Mouse (Mus musculus): Measurements from ENCODE around the gene Ptprd. TPM values are rescaled to one million over a fixed set of nuclear protein-coding genes. Genes with fewer than 3 reads are reported as not detected.

Gene Ptprd
- polyA plus RNA-seq, 1 experiment from 2014 or later, result 57.1 TPM

DNA sequence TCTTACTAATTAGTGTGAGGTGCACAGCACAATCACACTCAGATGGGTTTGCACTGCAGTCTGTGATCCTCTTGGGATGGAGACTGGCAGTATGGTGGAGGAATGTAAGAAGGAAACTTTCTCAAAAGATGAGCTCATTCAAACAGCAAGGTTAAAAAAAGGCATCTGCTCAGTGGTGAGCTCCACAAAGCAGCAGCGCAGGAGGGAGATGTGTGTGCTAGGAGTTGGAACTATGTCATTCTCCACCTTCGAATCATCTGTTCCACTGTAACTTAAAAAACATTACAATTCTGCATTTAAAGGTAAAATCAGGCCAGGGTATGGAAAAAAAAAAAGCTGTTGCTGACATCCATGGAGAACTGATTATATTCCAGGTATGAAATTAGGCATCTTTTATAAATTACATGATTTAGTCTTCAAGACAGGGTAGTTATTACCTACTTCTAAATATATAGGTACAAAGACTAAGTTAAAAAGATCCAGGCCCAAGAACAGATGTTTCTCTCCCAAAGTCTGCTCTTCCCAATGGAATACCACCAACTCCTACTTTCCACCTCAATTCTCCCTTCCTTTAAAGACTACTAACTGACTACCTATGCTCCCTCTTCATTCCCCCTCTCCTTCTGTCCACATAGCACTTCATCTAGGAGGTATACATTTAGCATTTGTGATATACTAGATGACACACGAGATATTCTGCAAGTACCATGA, 562.0 kb downstream of the Ptprd start:
- 82% methylated on average over 3 of the region's 3 CpGs for WGBS
- H3K9me3 ChIP-seq (replicated peaks), result no peaks in the 10 kb centered on the region
- ATAC-seq (ENCODE audit: low FRiP score), result no peak
- H3K36me3 ChIP-seq, result no peaks in the 10 kb centered on the region
- H3K9ac ChIP-seq, result no peak overlapping the region
- no peak overlapping the region for H3K4me3 ChIP-seq
- no peaks in the 10 kb centered on the region for H3K4me1 ChIP-seq
- no peaks in the 10 kb centered on the region for H3K27me3 ChIP-seq
- H3K27ac ChIP-seq, result no peak overlapping the region
- H3K4me2 ChIP-seq (replicated peaks), result no peak overlapping the region

DNA sequence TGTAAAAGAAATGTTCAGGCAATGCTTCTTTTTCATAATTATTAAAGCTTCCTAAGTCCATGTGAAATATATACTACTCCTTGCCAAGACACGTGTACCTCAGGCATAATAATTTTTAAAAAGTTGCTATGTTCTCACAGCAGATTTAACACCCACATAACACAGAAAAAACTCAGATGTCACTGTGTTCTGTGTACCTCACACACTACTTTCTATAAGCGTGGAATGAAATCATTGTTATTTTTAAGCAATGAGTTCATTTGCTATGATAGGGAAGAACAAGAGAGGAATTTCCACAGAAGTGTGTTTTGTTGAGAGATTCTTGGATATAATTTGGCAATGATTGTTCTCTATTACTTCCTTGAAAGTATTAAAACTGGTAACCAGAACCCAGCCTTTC, 562.9 kb downstream of the Ptprd start:
- H3K4me1 ChIP-seq, result no peaks in the 10 kb centered on the region
- no peak overlapping the region for H3K4me3 ChIP-seq

DNA sequence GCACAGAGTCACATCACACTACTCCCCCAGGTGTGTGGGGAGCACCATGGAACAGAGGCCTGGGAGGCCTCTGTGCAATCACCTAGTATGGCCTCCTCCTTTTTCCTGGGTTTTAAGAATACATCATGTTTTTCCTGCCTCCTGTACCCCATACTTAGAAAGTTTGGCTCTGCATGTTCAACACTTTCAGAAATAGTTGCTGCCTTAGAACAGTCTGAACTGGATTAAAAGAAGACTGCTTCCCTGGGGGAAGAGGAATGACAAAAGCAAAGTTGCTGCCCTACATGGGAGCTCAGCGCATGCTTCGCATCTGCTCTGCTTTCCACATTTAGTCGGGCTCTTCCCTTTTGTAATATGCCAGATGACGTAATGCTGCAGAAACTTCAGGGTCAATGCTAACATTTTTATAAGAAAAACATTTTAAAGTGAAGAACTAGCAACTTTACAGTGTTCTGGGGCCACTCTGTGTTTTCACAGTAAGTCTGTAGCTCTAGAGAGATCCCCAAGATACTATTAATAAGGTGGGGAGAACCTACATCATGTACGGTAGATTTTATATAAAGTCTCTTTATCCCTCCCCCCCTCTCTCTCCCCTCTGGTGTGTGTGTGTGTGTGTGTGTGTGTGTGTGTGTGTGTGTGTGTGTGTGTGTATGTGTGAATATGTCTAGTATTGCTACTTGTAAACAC, 564.2 kb downstream of the Ptprd start:
- WGBS, result 77% methylated on average over 5 of the region's 5 CpGs
- ATAC-seq (ENCODE audit: low FRiP score), result no peak
- no peak overlapping the region for H3K9ac ChIP-seq
- no peaks in the 10 kb centered on the region for H3K27me3 ChIP-seq
- no peak overlapping the region for H3K4me2 ChIP-seq (replicated peaks)
- no peaks in the 10 kb centered on the region for H3K9me3 ChIP-seq (replicated peaks)
- no peaks in the 10 kb centered on the region for H3K4me1 ChIP-seq
- no peak overlapping the region for H3K27ac ChIP-seq
- H3K4me3 ChIP-seq, result no peak overlapping the region
- no peaks in the 10 kb centered on the region for H3K36me3 ChIP-seq

More for the DNA sequence above, 562.9 kb downstream of the Ptprd start:
- H3K36me3 ChIP-seq, result no peaks in the 10 kb centered on the region
- ATAC-seq (ENCODE audit: low FRiP score), result no peak
- no peaks in the 10 kb centered on the region for H3K9me3 ChIP-seq (replicated peaks)
- H3K9ac ChIP-seq, result no peak overlapping the region
- 92% methylated on average over 2 of the region's 2 CpGs for WGBS
- no peaks in the 10 kb centered on the region for H3K27me3 ChIP-seq
- H3K4me2 ChIP-seq (replicated peaks), result no peak overlapping the region
- no peak overlapping the region for H3K27ac ChIP-seq

DNA sequence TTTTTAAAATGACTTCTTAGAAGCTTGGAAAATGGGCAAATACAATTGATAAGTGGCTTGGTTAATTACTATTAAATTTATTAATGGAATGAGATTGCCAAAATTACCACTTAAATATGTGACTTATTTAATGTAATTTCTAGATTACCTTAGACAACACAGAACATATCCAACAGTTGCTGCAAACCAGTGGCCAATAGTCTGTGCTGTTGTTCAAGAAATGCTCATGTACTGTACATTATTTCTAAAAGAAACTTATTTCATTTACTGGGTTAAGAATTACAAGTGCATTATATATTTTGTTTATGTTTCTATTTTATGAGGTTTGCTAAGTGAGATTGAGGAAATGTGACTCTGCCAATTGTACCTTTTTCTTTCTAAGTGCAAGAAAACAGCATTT, 567.3 kb downstream of the Ptprd start:
- H3K27ac ChIP-seq, result no peak overlapping the region
- ATAC-seq (ENCODE audit: low FRiP score), result no peak
- H3K9ac ChIP-seq, result no peak overlapping the region
- no peak overlapping the region for H3K4me2 ChIP-seq (replicated peaks)
- no peaks in the 10 kb centered on the region for H3K27me3 ChIP-seq
- no peaks in the 10 kb centered on the region for H3K36me3 ChIP-seq
- no peaks in the 10 kb centered on the region for H3K9me3 ChIP-seq (replicated peaks)
- H3K4me3 ChIP-seq, result no peak overlapping the region
- no peaks in the 10 kb centered on the region for H3K4me1 ChIP-seq

DNA sequence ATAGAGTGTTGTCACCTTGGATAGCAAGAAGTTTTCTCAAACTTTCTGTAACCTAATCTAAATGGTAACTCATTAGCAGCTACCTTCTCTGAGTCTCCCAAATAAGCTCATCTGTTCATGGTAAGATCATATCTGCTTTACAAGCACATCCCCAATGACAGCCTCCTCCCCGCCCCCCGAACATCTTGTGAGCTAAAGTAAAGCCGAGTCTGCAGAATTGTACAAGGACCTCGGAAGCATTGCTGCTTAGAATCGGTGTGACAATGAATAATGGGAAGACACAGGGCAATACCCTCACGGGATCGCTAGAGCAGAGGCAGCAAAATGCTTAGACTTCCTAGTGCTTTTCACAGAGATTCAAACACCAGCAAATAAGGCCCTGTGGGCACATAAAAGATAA, 571.7 kb downstream of the Ptprd start:
- H3K27me3 ChIP-seq, result no peaks in the 10 kb centered on the region
- no peak overlapping the region for H3K9ac ChIP-seq
- H3K27ac ChIP-seq, result no peak overlapping the region
- no peaks in the 10 kb centered on the region for H3K4me1 ChIP-seq
- WGBS, result 65% methylated on average over 7 of the region's 7 CpGs
- no peaks in the 10 kb centered on the region for H3K9me3 ChIP-seq (replicated peaks)
- H3K4me2 ChIP-seq (replicated peaks), result no peak overlapping the region
- no peak for ATAC-seq (ENCODE audit: low FRiP score)
- no peaks in the 10 kb centered on the region for H3K36me3 ChIP-seq
- no peak overlapping the region for H3K4me3 ChIP-seq

DNA sequence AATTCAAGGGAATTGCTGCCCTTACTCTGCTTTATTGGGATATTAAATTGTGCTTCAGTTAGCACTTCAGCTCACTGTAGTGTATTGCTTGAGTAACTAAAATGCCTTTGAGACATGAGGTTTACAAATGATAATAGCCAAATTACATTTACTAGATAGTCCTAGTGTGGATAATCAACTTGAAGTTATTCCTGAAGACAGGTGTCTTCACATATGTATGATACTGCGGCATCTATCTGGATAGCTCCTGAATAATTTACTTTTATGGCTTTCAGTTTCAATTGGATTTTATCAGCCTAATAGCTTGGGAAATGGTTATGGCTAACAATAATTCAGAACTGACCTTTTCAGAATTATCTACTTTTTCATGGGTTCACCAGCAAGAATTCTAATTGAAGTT, 598.6 kb downstream of the Ptprd start:
- no peaks in the 10 kb centered on the region for H3K9me3 ChIP-seq (replicated peaks)
- no peaks in the 10 kb centered on the region for H3K27me3 ChIP-seq
- ATAC-seq (ENCODE audit: low FRiP score), result no peak
- 87% methylated on average over 1 of the region's 1 CpGs for WGBS
- no peaks in the 10 kb centered on the region for H3K4me1 ChIP-seq
- no peaks in the 10 kb centered on the region for H3K36me3 ChIP-seq
- no peak overlapping the region for H3K4me3 ChIP-seq
- H3K4me2 ChIP-seq (replicated peaks), result no peak overlapping the region
- no peak overlapping the region for H3K27ac ChIP-seq
- no peak overlapping the region for H3K9ac ChIP-seq

DNA sequence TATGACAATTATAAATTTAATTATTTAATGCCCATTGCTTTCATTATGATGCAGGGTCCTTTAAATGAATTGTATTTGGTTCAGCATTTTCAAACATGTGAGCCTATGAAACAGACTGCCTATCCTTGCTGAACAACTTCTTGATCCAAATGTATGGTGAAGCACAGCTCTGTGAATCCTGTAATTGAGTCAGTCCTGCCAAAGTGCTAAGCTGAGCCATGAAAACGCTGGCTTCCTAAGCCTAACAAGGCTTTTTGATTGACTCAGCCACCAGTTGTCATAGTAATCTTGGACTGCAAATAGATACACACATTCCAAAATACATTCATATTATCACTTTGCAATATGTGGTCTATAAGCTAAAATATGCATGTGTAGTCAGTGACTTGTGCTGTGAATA, 625.1 kb downstream of the Ptprd start:
- ATAC-seq (ENCODE audit: low FRiP score), result no peak
- Histone ChIP-seq H3K36me3 (no peaks in the 10 kb centered on the region), H3K9ac (no peak overlapping the region), H3K4me1 (no peaks in the 10 kb centered on the region), H3K4me3 (no peak overlapping the region), H3K27me3 (no peaks in the 10 kb centered on the region), H3K9me3 (replicated peaks) (no peaks in the 10 kb centered on the region), H3K4me2 (replicated peaks) (no peak overlapping the region), H3K27ac (no peak overlapping the region)
- WGBS, result 85% methylated on average over 1 of the region's 1 CpGs

DNA sequence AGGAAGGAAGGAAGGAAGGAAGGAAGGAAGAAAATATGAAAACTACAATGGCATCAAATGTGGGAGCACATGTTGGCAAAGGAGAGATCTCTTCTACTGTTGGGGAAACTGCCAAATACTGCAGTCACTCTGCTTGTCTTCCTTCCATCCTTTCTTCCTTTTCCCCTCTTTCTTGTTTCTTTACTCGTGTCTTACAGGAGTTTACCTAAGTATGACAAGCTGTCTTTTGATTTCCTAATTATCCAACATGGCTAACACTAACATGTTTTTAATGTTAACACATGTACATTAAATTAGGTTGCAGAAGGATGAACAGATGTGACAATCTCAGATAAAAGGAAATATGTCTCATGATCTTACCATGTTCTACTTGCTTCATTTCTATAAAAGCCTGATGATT, 625.5 kb downstream of the Ptprd start:
- Histone ChIP-seq H3K36me3 (no peaks in the 10 kb centered on the region), H3K4me3 (no peak overlapping the region), H3K9ac (no peak overlapping the region), H3K9me3 (replicated peaks) (no peaks in the 10 kb centered on the region), H3K27me3 (no peaks in the 10 kb centered on the region), H3K4me2 (replicated peaks) (no peak overlapping the region), H3K27ac (no peak overlapping the region), H3K4me1 (no peaks in the 10 kb centered on the region)
- 73% methylated on average over 1 of the region's 1 CpGs for WGBS
- ATAC-seq (ENCODE audit: low FRiP score), result no peak

DNA sequence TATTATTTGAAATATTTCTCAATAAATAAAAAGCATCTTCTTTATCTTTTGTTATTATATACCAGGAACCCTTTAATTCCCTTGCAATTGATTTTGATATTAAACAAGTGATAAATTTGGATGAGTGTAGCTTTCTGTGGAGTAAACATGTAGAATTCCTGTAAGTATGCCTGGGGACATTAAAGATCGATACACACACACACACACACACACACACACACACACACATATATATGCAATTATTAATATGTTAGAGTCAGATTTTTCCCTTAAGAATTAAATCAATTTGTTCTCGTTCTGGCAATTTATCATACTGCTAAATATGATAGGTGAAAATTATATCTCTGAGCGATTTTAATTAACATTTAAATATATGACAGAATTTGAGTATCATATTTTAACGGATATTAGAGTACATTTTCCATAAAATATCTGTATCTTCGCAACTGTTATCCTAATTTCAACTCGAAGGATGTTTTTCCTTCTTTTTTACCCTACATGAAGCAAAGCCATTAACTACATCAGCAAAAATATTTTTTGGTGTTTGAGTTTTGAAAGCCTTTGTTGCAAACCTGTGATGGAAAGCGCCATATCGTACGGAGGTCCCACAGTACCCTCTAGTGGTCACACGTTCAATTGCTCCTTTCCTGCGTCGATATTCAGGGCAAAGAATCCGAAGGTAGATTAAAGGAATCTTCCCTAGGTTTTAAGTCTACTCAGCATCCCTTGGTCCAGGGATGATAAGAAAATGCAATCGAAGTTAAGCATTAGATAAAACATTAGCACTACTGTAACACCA, 653.2 kb downstream of the Ptprd start:
- peak; percentile 73; the same call in 1 of the 2 replicates for ATAC-seq (ENCODE audit: low FRiP score)
- no peaks in the 10 kb centered on the region for H3K36me3 ChIP-seq
- no peak overlapping the region for H3K9ac ChIP-seq
- H3K4me3 ChIP-seq, result no peak overlapping the region
- no peak overlapping the region for H3K27ac ChIP-seq
- H3K9me3 ChIP-seq (replicated peaks), result no peaks in the 10 kb centered on the region
- no peaks in the 10 kb centered on the region for H3K4me1 ChIP-seq
- 21% methylated on average over 14 of the region's 14 CpGs for WGBS
- no peak overlapping the region for H3K4me2 ChIP-seq (replicated peaks)
- H3K27me3 ChIP-seq, result no peaks in the 10 kb centered on the region

DNA sequence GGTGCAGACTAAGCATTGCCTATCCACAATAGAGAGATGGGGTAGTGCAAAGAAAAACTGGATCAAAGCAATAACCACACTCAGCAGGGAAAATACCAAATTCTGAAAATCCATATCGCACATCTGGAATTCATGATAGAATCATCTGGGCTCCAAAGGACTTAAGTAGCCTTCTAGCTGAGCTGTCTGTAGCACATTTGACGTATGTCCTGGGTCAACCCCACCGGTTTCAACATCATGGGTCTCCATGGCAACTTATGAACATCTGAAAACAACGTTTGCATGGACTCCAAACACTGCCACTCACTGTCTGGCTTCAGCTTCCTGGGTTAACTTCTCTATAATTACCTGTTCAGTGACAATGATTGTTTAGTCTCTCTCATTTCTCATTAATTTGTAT, 655.9 kb downstream of the Ptprd start:
- H3K4me3 ChIP-seq, result no peak overlapping the region
- H3K9ac ChIP-seq, result no peak overlapping the region
- 46% methylated on average over 4 of the region's 4 CpGs for WGBS
- no peak overlapping the region for H3K27ac ChIP-seq
- no peaks in the 10 kb centered on the region for H3K27me3 ChIP-seq
- no peak for ATAC-seq (ENCODE audit: low FRiP score)
- no peak overlapping the region for H3K4me2 ChIP-seq (replicated peaks)
- no peaks in the 10 kb centered on the region for H3K36me3 ChIP-seq
- no peaks in the 10 kb centered on the region for H3K4me1 ChIP-seq
- no peaks in the 10 kb centered on the region for H3K9me3 ChIP-seq (replicated peaks)

DNA sequence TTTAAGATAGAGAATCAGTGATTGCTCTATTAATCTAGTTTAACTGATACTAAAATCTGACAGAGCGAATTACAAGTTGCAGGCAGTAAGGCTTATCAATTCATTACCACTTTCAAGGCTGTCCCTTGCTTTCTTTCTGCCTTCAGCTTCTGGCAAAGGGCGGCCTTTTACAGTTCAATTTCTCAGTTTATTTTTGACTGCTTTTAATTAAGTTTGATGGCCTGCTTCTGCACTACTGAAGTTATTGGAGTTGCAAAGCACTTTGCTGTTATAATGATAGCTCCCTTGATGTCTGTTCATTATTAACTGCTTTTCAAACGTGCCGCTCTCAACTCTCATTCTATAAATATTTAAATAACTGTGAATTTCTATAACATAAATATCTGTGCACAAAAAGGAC, 673.9 kb downstream of the Ptprd start:
- H3K36me3 ChIP-seq, result no peaks in the 10 kb centered on the region
- no peak overlapping the region for H3K4me2 ChIP-seq (replicated peaks)
- 71% methylated on average over 4 of the region's 4 CpGs for WGBS
- H3K4me3 ChIP-seq, result no peak overlapping the region
- H3K9ac ChIP-seq, result no peak overlapping the region
- no peaks in the 10 kb centered on the region for H3K9me3 ChIP-seq (replicated peaks)
- ATAC-seq (ENCODE audit: low FRiP score), result no peak
- no peak overlapping the region for H3K27ac ChIP-seq
- H3K27me3 ChIP-seq, result no peaks in the 10 kb centered on the region
- no peaks in the 10 kb centered on the region for H3K4me1 ChIP-seq

DNA sequence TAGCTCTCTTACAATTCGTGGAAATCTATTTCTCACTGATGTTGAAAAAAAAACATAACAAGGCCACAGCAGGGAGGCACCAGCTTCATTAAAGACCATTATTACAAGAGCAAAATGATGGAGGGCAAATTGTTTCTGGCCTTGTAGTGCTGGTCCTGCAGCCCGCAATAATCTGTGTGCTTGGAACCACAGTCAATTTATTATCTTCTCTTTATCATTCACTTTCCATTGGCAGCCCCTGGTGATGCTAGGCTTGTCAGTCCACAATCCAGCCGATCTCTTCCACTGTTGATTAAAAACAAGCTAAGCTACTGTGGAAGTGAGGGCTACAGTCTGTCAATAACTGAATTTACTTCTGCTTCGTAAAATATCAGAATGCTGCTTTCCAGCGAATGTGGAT, 674.4 kb downstream of the Ptprd start:
- Histone ChIP-seq H3K27me3 (no peaks in the 10 kb centered on the region), H3K4me3 (no peak overlapping the region), H3K4me2 (replicated peaks) (no peak overlapping the region), H3K9me3 (replicated peaks) (no peaks in the 10 kb centered on the region), H3K4me1 (no peaks in the 10 kb centered on the region), H3K36me3 (no peaks in the 10 kb centered on the region), H3K9ac (no peak overlapping the region), H3K27ac (0 out of 2 replicates have a peak overlapping the region, but pooled peaks have one; percentile 44)
- 52% methylated on average over 5 of the region's 5 CpGs for WGBS
- no peak for ATAC-seq (ENCODE audit: low FRiP score)
